Mouse (Mus musculus): ENCODE results near the gene Cped1.

Cped1 gene

DNA sequence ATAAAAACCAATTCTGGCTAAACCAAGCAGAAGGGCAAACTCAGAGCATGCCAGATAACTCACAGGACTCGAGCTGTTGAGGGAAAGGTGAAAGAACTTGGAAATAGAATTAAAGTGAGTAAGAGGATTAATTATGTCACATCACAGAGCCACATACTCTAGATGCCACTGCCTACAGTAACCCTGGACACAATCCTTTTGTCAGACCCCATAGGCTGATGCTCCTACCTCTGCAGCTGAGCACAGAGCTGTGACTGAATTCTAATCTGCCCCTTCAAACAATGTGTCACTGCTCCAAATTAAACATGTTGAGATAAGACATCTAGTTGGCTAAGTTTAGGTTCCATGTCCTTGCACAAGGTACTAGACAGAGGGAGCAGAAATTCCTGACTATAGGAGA, 176.2 kb downstream of the Cped1 start:
- no peak for DNase-seq (ENCODE audit: low read depth, low spot score)

DNA sequence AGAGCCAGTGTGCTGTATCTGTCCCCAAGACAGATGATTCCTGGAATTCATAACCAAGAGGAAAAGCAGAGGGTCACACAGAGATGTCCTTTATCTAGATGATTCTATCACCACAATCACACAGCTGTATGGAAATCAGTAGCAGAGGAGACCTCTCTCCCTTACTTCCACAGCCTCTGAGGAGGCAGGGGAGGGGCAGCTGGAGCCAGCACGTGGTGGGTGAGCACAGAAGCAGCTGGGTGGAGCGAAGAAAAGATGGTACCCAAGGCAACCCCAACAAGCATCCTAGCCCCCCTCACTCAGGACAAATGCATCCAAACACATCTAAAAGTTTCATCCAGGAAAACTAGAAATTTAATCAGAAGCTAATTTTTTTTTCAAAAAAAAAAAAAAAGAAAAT, 182.7 kb downstream of the Cped1 start:
- DNase-seq (ENCODE audit: low read depth, low spot score), result no peak

DNA sequence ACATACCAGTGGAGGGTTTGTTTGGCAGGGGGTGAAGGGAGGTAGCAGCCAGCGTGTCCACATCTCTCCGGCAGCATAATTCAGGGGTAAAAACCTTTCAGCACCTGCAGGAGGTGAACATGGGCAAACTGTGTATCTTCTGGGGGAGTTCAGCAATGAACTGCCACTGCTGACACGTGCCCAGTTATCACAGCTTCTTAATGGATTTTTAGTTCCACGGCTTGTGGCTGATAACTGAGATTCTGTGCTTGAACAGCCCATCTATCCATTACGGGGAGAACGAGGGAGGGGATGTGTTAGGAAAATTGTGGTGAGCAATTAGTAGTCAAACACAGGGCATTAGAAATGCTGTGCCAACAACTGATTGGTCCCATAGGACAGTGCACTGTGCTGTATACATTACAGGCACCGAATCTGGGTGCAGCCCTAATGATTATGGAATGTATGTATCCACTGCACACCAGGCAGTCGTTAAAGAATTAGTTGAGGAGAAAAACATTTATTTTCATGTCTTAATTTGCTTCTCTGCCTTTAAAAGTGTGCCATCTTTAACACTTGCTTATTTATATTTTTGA, 193.1 kb downstream of the Cped1 start:
- DNase-seq (ENCODE audit: low read depth, low spot score), result no peak

DNA sequence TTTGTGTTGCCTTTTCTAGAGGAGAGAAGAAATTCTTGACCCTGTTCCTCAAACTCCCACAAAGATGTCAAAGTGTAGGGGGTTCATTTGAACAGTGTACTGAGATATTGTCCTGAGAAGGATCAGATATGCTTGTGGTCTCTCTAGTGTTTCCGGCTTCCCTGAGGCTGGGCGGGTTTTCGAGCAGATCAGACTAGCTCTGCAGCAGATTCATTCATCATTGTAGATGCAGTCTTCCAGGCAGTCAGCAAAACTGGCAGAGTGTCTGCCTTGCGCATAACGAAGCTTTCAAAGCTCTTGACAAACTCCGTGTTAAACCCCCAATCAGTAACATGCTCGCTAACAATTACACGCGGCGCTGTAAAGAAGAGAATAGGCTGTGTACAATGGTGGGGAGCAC, 194.6 kb downstream of the Cped1 start:
- peak; percentile 48 for DNase-seq (ENCODE audit: low read depth, low spot score)

DNA sequence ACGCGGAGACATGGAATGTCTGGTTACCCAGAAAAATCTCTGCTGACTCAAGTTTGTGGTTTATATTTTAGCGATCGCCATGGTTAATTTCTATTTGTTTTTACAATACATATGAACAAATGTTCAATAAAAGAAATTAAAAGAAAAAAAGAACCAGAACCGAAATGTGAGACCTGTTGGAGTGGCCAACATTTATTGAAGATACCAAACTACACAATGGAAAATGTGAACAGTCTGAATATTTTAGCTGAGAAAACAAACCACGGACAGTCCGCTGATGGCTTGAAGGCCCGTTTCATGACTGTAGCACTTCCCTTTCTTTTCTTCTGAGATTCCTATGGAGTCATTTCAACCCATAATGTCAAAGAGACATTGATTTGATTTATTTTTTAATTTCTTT, 201.3 kb downstream of the Cped1 start:
- no peak for DNase-seq (ENCODE audit: low read depth, low spot score)

DNA sequence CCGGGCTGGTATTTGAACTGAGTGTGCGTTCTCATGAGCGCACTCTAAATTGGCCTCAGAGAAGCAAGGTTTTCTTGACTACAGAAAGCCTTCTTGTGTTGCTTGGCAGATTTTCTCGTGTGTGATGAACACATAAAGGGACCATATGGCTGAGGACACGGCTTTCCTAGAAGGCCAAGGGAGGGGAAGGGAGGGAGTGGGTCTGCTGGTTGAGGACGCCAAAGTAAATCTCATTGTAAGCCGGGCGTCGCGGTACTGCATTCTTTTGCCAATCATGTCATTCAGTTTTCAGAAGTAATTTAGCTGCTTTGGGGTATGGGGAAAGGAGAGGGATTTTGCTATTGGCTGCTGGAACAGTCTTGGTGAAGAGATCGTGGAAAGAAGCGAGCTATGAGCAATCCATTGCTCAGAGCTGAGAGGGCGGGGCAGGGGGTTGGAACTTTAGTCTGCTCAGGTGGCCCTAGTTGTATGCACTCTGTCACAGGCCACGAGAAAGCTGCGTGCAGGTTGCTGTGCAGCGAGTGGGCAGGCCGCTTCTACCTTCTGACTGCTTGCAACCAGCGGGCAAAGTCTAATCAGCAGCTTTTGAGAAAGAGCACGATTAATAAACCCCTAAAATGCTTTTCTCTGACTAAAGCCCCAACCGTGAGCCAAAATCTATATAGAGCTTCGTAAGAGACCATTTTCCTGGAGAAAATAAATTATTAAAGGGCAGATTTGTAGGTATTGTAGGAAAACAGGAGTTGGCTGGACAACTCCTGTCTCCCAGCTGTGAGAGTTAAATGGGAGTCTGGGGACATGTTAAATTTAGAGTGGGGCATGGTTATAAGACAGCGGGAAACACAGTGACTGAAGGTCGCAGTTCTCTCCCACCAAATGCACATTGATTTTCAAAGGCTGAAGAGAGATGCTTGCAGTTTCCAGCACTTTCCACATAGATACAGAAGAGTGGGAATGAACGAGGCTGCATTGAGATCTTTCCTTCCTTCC, 203.9 kb downstream of the Cped1 start:
- no peak for DNase-seq (ENCODE audit: low read depth, low spot score)

DNA sequence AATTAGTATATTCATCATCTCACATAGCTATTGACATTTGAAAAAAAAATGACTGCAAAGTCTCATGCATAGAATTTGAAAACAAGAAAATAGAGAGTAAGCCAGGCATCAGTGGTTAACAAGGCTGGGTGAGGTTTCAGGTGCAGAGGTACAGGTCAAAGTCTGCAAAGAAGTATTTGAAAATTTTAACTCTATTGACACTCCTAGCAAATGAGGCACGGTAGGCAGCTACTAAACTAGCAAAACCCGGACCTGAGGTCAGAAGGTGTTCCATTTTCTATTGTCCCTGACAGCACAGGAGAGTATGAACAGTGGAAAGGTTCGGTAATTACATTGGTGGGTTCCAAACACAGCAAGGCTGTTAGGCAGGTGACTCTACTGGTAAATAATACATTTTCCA, 212.9 kb downstream of the Cped1 start:
- no peak for DNase-seq (ENCODE audit: low read depth, low spot score)

DNA sequence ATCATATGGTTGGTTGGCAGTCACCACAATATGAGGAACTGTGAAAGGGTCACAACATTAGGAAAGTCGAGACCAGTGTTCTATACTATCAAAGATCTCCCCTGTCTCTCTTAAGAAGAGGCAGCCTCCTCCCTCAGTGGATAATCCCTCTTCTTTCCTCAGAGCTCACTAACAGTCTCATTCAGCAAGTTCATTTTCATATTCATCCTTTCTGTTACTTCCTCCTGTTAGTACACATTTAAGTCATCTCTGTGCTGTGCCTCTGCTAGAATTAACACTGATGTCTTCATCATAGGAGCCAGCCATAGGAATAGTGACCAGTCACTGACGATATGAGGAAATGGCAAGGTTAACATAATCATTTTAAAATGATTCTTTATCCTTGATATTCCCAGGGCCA, 213.8 kb downstream of the Cped1 start:
- no peak for DNase-seq (ENCODE audit: low read depth, low spot score)

GRCm38 (mm10) chr6:22200133-22200532, 214.4 kb downstream of the Cped1 start:
- peak; percentile 29 for DNase-seq (ENCODE audit: low read depth, low spot score)

DNA sequence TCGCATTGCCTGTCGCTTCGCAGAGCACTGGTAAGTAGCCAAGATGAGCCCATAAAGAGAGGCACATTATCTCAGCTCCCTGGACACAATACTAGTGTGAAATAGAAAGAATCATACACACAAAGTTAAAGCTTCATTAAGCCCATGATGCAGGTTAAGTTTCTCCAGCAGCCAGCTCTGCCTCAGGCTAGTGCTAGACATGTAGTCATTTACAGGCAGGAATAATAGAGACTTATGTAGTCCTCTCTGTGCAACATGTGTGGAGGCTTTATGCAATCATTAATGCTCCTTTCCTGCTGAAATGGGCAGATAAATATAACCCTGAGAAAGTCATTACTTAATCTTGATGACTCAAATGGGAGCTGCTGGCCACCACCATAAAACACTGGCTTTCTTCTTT, 216.2 kb downstream of the Cped1 start:
- no peak for DNase-seq (ENCODE audit: low read depth, low spot score)

GRCm38 (mm10) chr6:22205030-22205750, 219.5 kb downstream of the Cped1 start:
- no peak for DNase-seq (ENCODE audit: low read depth, low spot score)

DNA sequence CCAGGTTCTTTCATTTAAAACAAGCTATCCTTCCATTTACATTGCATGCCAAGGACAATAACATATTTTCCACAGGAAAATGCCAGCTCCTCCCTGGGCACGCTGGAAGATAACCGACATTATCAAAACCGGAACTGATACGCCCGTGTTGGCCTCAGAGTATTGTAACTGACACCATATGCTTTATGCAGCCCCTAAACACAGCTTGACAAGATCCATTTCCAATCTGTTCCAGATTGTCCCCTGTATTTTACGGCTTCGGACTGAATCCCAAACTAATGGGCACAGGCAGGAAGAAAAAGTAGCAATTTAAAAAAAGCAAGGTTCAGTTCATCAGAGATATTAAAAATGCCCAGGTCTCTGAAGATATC, 220.0 kb downstream of the Cped1 start:
- DNase-seq (ENCODE audit: low read depth, low spot score), result no peak

DNA sequence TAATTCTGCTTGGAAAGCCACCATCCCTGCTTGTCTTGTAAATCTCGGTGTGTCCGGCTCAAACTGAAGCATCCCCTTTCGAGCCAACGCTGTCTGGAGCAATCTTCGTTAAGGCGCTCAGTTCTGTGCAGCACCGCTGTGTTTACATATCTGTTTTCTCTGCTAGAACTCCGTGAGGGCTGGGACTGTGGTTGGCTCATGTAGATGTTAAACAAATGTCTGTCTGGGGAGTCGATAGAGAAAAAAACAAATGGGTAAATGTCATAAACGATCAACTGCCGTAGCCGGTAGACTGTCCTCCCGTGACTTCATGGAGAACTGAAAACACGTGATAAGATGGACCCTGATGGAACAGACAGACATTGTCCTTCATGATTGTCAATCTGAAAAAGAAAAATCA, 220.5 kb downstream of the Cped1 start:
- peak; percentile 21 for DNase-seq (ENCODE audit: low read depth, low spot score)

DNA sequence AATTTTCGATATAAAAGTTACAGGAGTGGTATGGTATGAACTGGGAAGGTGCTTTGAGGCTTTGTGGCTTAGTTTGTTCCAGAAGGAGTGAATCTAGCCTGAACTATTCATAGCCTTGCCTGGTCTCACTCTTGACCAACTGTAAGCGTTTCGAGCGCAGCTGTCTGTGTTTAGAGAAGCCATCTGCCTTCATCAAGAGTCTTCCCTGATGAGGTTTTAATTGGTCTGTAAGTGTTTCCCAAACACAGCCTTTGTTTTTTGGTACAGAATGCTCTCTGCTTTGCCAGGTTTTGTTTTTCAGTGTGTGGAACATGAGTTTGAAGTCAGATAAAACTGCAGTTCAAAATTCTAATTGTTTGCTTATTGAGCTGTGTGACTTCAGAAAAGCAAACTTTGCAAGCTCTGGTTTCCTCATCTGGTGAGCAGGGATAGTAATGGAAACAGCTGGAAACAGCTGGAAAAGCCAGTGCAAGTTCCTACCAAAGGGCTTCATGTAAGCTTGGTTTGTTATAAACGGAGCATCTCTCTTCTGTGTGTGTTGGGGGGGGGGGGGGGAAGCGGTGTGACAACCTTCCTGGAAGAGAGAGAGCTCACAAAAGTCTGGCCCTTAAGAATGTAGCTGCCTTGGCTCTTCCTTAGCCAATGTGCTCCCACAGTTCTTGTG, 221.0 kb downstream of the Cped1 start:
- DNase-seq (ENCODE audit: low read depth, low spot score), result peak; percentile 63

DNA sequence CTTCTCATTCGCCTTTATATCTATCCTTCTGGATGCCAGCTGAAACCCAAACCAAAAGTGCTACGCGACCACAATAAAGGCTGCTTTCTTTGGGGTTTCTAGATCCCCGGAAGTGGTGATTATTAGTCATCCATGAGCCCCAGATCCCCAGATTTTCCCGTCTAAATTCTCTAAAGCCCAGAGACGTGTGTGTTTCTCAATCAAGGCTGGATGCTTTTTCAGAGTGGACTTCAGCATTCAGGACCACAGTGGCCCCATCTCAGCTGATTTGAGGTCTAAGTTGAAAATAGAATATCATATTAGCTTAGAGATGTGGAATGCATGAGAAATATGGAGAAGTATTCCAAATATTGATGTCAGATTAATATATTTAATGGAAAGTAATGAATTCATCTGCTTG, 226.4 kb downstream of the Cped1 start:
- DNase-seq (ENCODE audit: low read depth, low spot score), result no peak

DNA sequence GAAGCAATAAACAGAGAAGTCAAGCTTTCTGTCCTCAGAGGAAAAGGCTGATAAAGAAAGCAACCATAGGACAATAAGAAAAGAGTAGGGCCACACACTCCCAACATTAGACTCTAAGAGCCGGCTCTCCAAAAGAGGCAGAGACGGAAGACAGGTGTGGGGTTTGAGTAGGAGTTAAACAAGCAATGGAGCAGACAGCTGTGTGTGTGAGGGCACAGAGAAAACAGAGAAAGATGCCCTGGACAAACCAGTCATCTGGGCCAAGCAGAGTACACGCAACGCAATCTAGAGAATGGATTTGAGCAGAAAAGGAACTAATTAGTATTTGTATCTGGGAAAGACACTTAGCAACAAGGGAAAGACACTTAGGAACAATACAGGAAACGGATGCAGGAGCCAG, 227.5 kb downstream of the Cped1 start:
- no peak for DNase-seq (ENCODE audit: low read depth, low spot score)

DNA sequence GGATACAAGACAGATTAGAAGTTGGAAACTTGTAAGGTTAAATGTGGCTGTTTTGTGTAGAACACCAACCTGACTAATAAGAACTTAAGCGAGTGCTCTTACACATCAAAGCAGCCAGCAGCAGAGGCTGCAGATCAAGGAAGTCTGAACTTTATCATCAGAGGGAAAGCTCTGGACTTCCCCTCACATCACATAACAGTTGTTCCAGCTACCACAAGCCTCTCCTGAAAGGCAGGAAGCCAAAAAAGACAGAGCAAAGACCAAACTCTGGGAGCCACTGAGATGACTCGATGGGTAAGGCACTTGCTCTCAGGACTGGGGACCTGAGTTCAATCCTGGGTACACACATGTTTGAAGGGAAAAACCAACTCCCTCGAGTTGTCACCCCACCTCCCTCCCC, 228.1 kb downstream of the Cped1 start:
- no peak for DNase-seq (ENCODE audit: low read depth, low spot score)

- no peak for DNase-seq (ENCODE audit: low read depth, low spot score)
These were observed 228.9 kb downstream of the Cped1 start for GRCm38 (mm10) chr6:22214665-22215064.

GRCm38 (mm10) chr6:22216276-22216973, 230.7 kb downstream of the Cped1 start:
- DNase-seq (ENCODE audit: low read depth, low spot score), result peak; percentile 36

- DNase-seq (ENCODE audit: low read depth, low spot score), result no peak
These were observed 235.4 kb downstream of the Cped1 start for GRCm38 (mm10) chr6:22221134-22221533.

GRCm38 (mm10) chr6:22222087-22222486, 236.4 kb downstream of the Cped1 start:
- no peak for DNase-seq (ENCODE audit: low read depth, low spot score)

Measured in brain, adult 2 months (tissue).